Mouse (Mus musculus): ENCODE measurements at regions not wholly inside any gene's neighbourhood (a gene's known extent, or its start where the extent isn't known, plus 50 kb on each side); places are given as distances from the start of the nearest gene placed in this dataset.
A peak's percentile ranks its signal among the peaks of the same experiment; 100 is the strongest.

GRCm38 (mm10) chr9:24922051-24922860 lies 148.2 kb upstream of the Tbx20 start:
- H3K4me3 ChIP-seq (ENCODE audit: low read depth, low read length), result no peak overlapping the region
- DNase-seq (ENCODE audit: low spot score) (no peak), ATAC-seq (ENCODE audit: insufficient number of reproducible peaks, low FRiP score, low TSS enrichment, low read depth) (no peak)
- no peaks in the 10 kb centered on the region for H3K4me1 ChIP-seq (ENCODE audit: control insufficient read depth, insufficient read depth, low read length)
- H3K27ac ChIP-seq (replicated peaks; ENCODE audit: low read depth, low read length), result no peak overlapping the region
- H3K36me3 ChIP-seq (ENCODE audit: control insufficient read depth, insufficient read depth, low read length), result no peaks in the 10 kb centered on the region
- WGBS, result 84% methylated on average over 4 of the region's 4 CpGs
- no peaks in the 10 kb centered on the region for H3K27me3 ChIP-seq (ENCODE audit: control insufficient read depth, insufficient read depth, low read length)
- no peak overlapping the region for H3K9ac ChIP-seq (ENCODE audit: low read length)
- no peak overlapping the region for H3K4me2 ChIP-seq (ENCODE audit: low read depth, severe bottlenecking)
- H3K9me3 ChIP-seq (ENCODE audit: control insufficient read depth, low read length), result no peaks in the 10 kb centered on the region

- no peak overlapping the region for H3K27ac ChIP-seq (replicated peaks; ENCODE audit: low read depth, low read length)
- DNase-seq (ENCODE audit: low spot score), result no peak
- 88% methylated on average over 5 of the region's 5 CpGs for WGBS
Observed at GRCm38 (mm10) chr9:24923514-24923913, 149.4 kb upstream of the Tbx20 start.

GRCm38 (mm10) chr9:24937731-24938130 lies 151.5 kb upstream of the Gm10181 start:
- ATAC-seq (ENCODE audit: insufficient number of reproducible peaks, low FRiP score, low TSS enrichment, low read depth) (no peak), DNase-seq (ENCODE audit: low spot score) (no peak)
- Histone ChIP-seq H3K36me3 (ENCODE audit: control insufficient read depth, insufficient read depth, low read length) (no peaks in the 10 kb centered on the region), H3K4me2 (ENCODE audit: low read depth, severe bottlenecking) (no peak overlapping the region), H3K27ac (replicated peaks; ENCODE audit: low read depth, low read length) (no peak overlapping the region), H3K9ac (ENCODE audit: low read length) (no peak overlapping the region), H3K4me3 (ENCODE audit: low read depth, low read length) (no peak overlapping the region), H3K4me1 (ENCODE audit: control insufficient read depth, insufficient read depth, low read length) (no peaks in the 10 kb centered on the region), H3K9me3 (ENCODE audit: control insufficient read depth, low read length) (no peaks in the 10 kb centered on the region), H3K27me3 (ENCODE audit: control insufficient read depth, insufficient read depth, low read length) (no peaks in the 10 kb centered on the region)
- WGBS, result 66% methylated on average over 3 of the region's 3 CpGs

More at GRCm38 (mm10) chr9:24923514-24923913, 149.4 kb upstream of the Tbx20 start:
- Histone ChIP-seq H3K36me3 (ENCODE audit: control insufficient read depth, insufficient read depth, low read length) (no peaks in the 10 kb centered on the region), H3K4me2 (ENCODE audit: low read depth, severe bottlenecking) (no peak overlapping the region), H3K27me3 (ENCODE audit: control insufficient read depth, insufficient read depth, low read length) (no peaks in the 10 kb centered on the region), H3K9me3 (ENCODE audit: control insufficient read depth, low read length) (no peaks in the 10 kb centered on the region), H3K4me3 (ENCODE audit: low read depth, low read length) (no peak overlapping the region), H3K9ac (ENCODE audit: low read length) (no peak overlapping the region), H3K4me1 (ENCODE audit: control insufficient read depth, insufficient read depth, low read length) (no peaks in the 10 kb centered on the region)
- no peak for ATAC-seq (ENCODE audit: insufficient number of reproducible peaks, low FRiP score, low TSS enrichment, low read depth)

GRCm38 (mm10) chr9:24942943-24943342 lies 146.3 kb upstream of the Gm10181 start:
- Histone ChIP-seq H3K4me1 (ENCODE audit: control insufficient read depth, insufficient read depth, low read length) (no peaks in the 10 kb centered on the region), H3K9me3 (ENCODE audit: control insufficient read depth, low read length) (no peaks in the 10 kb centered on the region), H3K9ac (ENCODE audit: low read length) (no peak overlapping the region), H3K4me2 (ENCODE audit: low read depth, severe bottlenecking) (no peak overlapping the region), H3K27me3 (ENCODE audit: control insufficient read depth, insufficient read depth, low read length) (no peaks in the 10 kb centered on the region), H3K27ac (replicated peaks; ENCODE audit: low read depth, low read length) (no peak overlapping the region), H3K36me3 (ENCODE audit: control insufficient read depth, insufficient read depth, low read length) (no peaks in the 10 kb centered on the region), H3K4me3 (ENCODE audit: low read depth, low read length) (no peak overlapping the region)
- ATAC-seq (ENCODE audit: insufficient number of reproducible peaks, low FRiP score, low TSS enrichment, low read depth), result no peak
- no peak for DNase-seq (ENCODE audit: low spot score)
- WGBS, result 87% methylated on average over 5 of the region's 5 CpGs

DNA sequence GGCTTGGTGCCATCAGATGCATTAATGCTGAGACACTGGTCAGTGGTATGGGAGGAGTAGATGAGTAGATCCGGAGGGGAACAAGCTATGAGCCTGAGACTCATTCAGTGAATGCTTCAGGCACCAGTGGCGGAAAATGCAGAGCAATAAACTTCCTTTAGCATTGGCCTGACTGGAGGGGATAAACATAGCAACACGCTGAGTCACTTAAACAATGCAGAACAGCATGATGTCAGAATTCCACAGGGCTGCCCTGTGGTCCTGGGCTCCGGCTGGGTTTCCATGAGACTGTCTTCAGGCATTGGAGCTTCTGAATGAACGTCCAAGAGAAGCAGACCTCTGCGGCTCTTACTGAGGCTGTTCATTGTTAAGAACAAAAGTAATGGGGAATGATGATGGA lies 145.4 kb upstream of the Gm10181 start:
- H3K4me1 ChIP-seq (ENCODE audit: control insufficient read depth, insufficient read depth, low read length), result no peaks in the 10 kb centered on the region
- H3K4me3 ChIP-seq (ENCODE audit: low read depth, low read length), result no peak overlapping the region
- no peak overlapping the region for H3K9ac ChIP-seq (ENCODE audit: low read length)
- ATAC-seq (ENCODE audit: insufficient number of reproducible peaks, low FRiP score, low TSS enrichment, low read depth) (no peak), DNase-seq (ENCODE audit: low spot score) (no peak)
- no peak overlapping the region for H3K4me2 ChIP-seq (ENCODE audit: low read depth, severe bottlenecking)
- no peaks in the 10 kb centered on the region for H3K27me3 ChIP-seq (ENCODE audit: control insufficient read depth, insufficient read depth, low read length)
- H3K9me3 ChIP-seq (ENCODE audit: control insufficient read depth, low read length), result no peaks in the 10 kb centered on the region
- H3K27ac ChIP-seq (replicated peaks; ENCODE audit: low read depth, low read length), result no peak overlapping the region
- no peaks in the 10 kb centered on the region for H3K36me3 ChIP-seq (ENCODE audit: control insufficient read depth, insufficient read depth, low read length)
- 46% methylated on average over 6 of the region's 6 CpGs for WGBS

DNA sequence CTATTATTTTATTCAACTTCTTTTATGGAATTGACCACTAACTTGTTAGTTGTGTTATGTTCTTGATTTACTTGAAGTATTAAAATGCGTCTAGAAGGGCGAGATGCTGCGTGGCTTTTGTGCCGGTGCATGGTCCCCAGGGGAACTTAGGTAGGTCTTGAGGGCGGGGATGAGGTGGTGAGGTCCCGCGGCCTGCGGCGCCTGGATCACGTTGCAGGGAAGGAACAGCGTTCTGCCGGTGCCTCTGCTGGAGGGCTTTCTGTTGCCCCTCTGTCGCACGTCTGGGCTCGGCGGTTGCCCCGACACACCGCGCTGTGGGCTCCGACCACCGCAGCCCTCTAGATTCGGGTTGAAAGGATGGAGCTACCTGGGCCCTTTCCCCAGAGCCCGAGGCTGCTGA lies 136.7 kb upstream of the Gm10181 start:
- H3K4me3 ChIP-seq (ENCODE audit: low read depth, low read length), result no peak overlapping the region
- H3K9me3 ChIP-seq (ENCODE audit: control insufficient read depth, low read length), result no peaks in the 10 kb centered on the region
- H3K27me3 ChIP-seq (ENCODE audit: control insufficient read depth, insufficient read depth, low read length), result no peaks in the 10 kb centered on the region
- DNase-seq (ENCODE audit: low spot score), result no peak
- H3K9ac ChIP-seq (ENCODE audit: low read length), result no peak overlapping the region
- no peaks in the 10 kb centered on the region for H3K4me1 ChIP-seq (ENCODE audit: control insufficient read depth, insufficient read depth, low read length)
- H3K36me3 ChIP-seq (ENCODE audit: control insufficient read depth, insufficient read depth, low read length), result no peaks in the 10 kb centered on the region
- H3K4me2 ChIP-seq (ENCODE audit: low read depth, severe bottlenecking), result no peak overlapping the region
- ATAC-seq (ENCODE audit: insufficient number of reproducible peaks, low FRiP score, low TSS enrichment, low read depth), result no peak
- H3K27ac ChIP-seq (replicated peaks; ENCODE audit: low read depth, low read length), result no peak overlapping the region
- WGBS, result 22% methylated on average over 23 of the region's 23 CpGs

GRCm38 (mm10) chr9:24955641-24956040 lies 133.6 kb upstream of the Gm10181 start:
- 80% methylated on average over 5 of the region's 5 CpGs for WGBS
- ATAC-seq (ENCODE audit: insufficient number of reproducible peaks, low FRiP score, low TSS enrichment, low read depth), result no peak
- H3K27me3 ChIP-seq (ENCODE audit: control insufficient read depth, insufficient read depth, low read length), result no peaks in the 10 kb centered on the region

GRCm38 (mm10) chr9:24956566-24956965 lies 132.7 kb upstream of the Gm10181 start:
- no peaks in the 10 kb centered on the region for H3K36me3 ChIP-seq (ENCODE audit: control insufficient read depth, insufficient read depth, low read length)
- no peaks in the 10 kb centered on the region for H3K9me3 ChIP-seq (ENCODE audit: control insufficient read depth, low read length)
- H3K4me2 ChIP-seq (ENCODE audit: low read depth, severe bottlenecking), result no peak overlapping the region
- no peak for ATAC-seq (ENCODE audit: insufficient number of reproducible peaks, low FRiP score, low TSS enrichment, low read depth)
- H3K27ac ChIP-seq (replicated peaks; ENCODE audit: low read depth, low read length), result no peak overlapping the region
- DNase-seq (ENCODE audit: low spot score), result peak; percentile 13
- WGBS, result 75% methylated on average over 7 of the region's 7 CpGs
- H3K4me3 ChIP-seq (ENCODE audit: low read depth, low read length), result no peak overlapping the region
- H3K27me3 ChIP-seq (ENCODE audit: control insufficient read depth, insufficient read depth, low read length), result no peaks in the 10 kb centered on the region
- H3K4me1 ChIP-seq (ENCODE audit: control insufficient read depth, insufficient read depth, low read length), result no peaks in the 10 kb centered on the region
- H3K9ac ChIP-seq (ENCODE audit: low read length), result no peak overlapping the region

More at GRCm38 (mm10) chr9:24955641-24956040, 133.6 kb upstream of the Gm10181 start:
- no peak for DNase-seq (ENCODE audit: low spot score)
- Histone ChIP-seq H3K4me3 (ENCODE audit: low read depth, low read length) (no peak overlapping the region), H3K4me1 (ENCODE audit: control insufficient read depth, insufficient read depth, low read length) (no peaks in the 10 kb centered on the region), H3K9ac (ENCODE audit: low read length) (no peak overlapping the region), H3K36me3 (ENCODE audit: control insufficient read depth, insufficient read depth, low read length) (no peaks in the 10 kb centered on the region), H3K4me2 (ENCODE audit: low read depth, severe bottlenecking) (no peak overlapping the region), H3K9me3 (ENCODE audit: control insufficient read depth, low read length) (no peaks in the 10 kb centered on the region), H3K27ac (replicated peaks; ENCODE audit: low read depth, low read length) (no peak overlapping the region)

- Histone ChIP-seq H3K4me3 (ENCODE audit: low read depth, low read length) (no peak overlapping the region), H3K4me1 (ENCODE audit: control insufficient read depth, insufficient read depth, low read length) (no peaks in the 10 kb centered on the region), H3K27me3 (ENCODE audit: control insufficient read depth, insufficient read depth, low read length) (no peaks in the 10 kb centered on the region), H3K4me2 (ENCODE audit: low read depth, severe bottlenecking) (no peak overlapping the region), H3K9me3 (ENCODE audit: control insufficient read depth, low read length) (no peaks in the 10 kb centered on the region), H3K36me3 (ENCODE audit: control insufficient read depth, insufficient read depth, low read length) (no peaks in the 10 kb centered on the region), H3K27ac (replicated peaks; ENCODE audit: low read depth, low read length) (no peak overlapping the region), H3K9ac (ENCODE audit: low read length) (no peak overlapping the region)
- 85% methylated on average over 1 of the region's 1 CpGs for WGBS
- ATAC-seq (ENCODE audit: insufficient number of reproducible peaks, low FRiP score, low TSS enrichment, low read depth), result no peak
- DNase-seq (ENCODE audit: low spot score), result no peak
Observed at GRCm38 (mm10) chr9:24963290-24963689, 125.9 kb upstream of the Gm10181 start.

All from limb, embryonic 11.5 days (tissue).